Mouse (Mus musculus) T-cell, adult 2 months (primary cell): ENCODE data around the gene Acad10.

Experiments used
- DNase-seq: peaks from one replicate; pipeline ENCODE4 v3.0.0; 2022; ENCODE audit warnings: low spot score

The Acad10 gene

GRCm38 (mm10) chr5:121597332-121597731, 63.0 kb downstream of the Acad10 start:
- no peak for DNase-seq

- no peak for DNase-seq
Observed at GRCm38 (mm10) chr5:121596226-121596625, 64.1 kb downstream of the Acad10 start.

- DNase-seq = no peak
Observed at GRCm38 (mm10) chr5:121595758-121596157, 64.6 kb downstream of the Acad10 start.

GRCm38 (mm10) chr5:121594714-121595313, 65.5 kb downstream of the Acad10 start:
- no peak for DNase-seq

- DNase-seq = peak; percentile 73
Observed at GRCm38 (mm10) chr5:121593451-121594401, 66.6 kb downstream of the Acad10 start, which contains the start of gene Aldh2. TSS of gene Aldh2 (minus strand) at chr5:121593824.

GRCm38 (mm10) chr5:121592816-121593407, 67.4 kb downstream of the Acad10 start:
- no peak for DNase-seq

- no peak for DNase-seq
Observed at GRCm38 (mm10) chr5:121592064-121592815, 68.1 kb downstream of the Acad10 start.

- no peak for DNase-seq
Observed at GRCm38 (mm10) chr5:121591417-121592063, 68.8 kb downstream of the Acad10 start.

- DNase-seq = no peak
Observed at GRCm38 (mm10) chr5:121589928-121590327, 70.4 kb downstream of the Acad10 start.

- peak; percentile 9 for DNase-seq
Observed at GRCm38 (mm10) chr5:121586400-121587039, 73.8 kb downstream of the Acad10 start.

GRCm38 (mm10) chr5:121585699-121586098, 74.6 kb downstream of the Acad10 start:
- DNase-seq = no peak

- DNase-seq = no peak
Observed at GRCm38 (mm10) chr5:121585005-121585404, 75.3 kb downstream of the Acad10 start.

GRCm38 (mm10) chr5:121583765-121584501, 76.4 kb downstream of the Acad10 start:
- DNase-seq = peak; percentile 15

- no peak for DNase-seq
Observed at GRCm38 (mm10) chr5:121581945-121582344, 78.4 kb downstream of the Acad10 start.

- no peak for DNase-seq
Observed at GRCm38 (mm10) chr5:121576927-121577488, 83.3 kb downstream of the Acad10 start.

- no peak for DNase-seq
Observed at GRCm38 (mm10) chr5:121575867-121576266, 84.4 kb downstream of the Acad10 start.

GRCm38 (mm10) chr5:121574145-121574544, 86.2 kb downstream of the Acad10 start:
- peak; percentile 61 for DNase-seq
